Mouse (Mus musculus) spleen, embryonic (tissue): ENCODE measurements around the gene Gpr156.
"Not testable (repeated sequence)": the region's sequence is repeated elsewhere in the genome, so short reads cannot be mapped to it uniquely, and the experiment has no call there.

Source experiments
- CTCF ChIA-PET: fragments of 350-600 bp; sonication (Branson Sonifier 250); formaldehyde crosslinking; loops from one replicate; lab custom pipeline; 2022; lab: Charles Lee

Gpr156 gene

GRCm38 (mm10) chr16:37956076-37956676 is 39.9 kb downstream of the Gpr156 start:
- CTCF ChIA-PET: no interaction called here

GRCm38 (mm10) chr16:37956751-37957150 is 40.5 kb downstream of the Gpr156 start:
- CTCF ChIA-PET: no interaction called here

- CTCF ChIA-PET: not testable (repeated sequence)
Observed at GRCm38 (mm10) chr16:37962696-37963095, 46.4 kb downstream of the Gpr156 start.

GRCm38 (mm10) chr16:37963331-37964281 is 47.3 kb downstream of the Gpr156 start:
- CTCF ChIA-PET: no interaction called here

- CTCF ChIA-PET: no interaction called here
Observed at GRCm38 (mm10) chr16:37964380-37965070, 48.2 kb downstream of the Gpr156 start.

GRCm38 (mm10) chr16:37966871-37967270 is 50.6 kb downstream of the Gpr156 start:
- CTCF ChIA-PET: no interaction called here

GRCm38 (mm10) chr16:37967415-37967814 is 51.1 kb downstream of the Gpr156 start:
- CTCF ChIA-PET: no interaction called here

- CTCF ChIA-PET: no interaction called here
Observed at GRCm38 (mm10) chr16:37971522-37971921, 55.2 kb downstream of the Gpr156 start.

- CTCF ChIA-PET: no interaction called here
Observed at GRCm38 (mm10) chr16:37972357-37972756, 56.1 kb downstream of the Gpr156 start.

GRCm38 (mm10) chr16:37973239-37973638 is 56.9 kb downstream of the Gpr156 start:
- CTCF ChIA-PET: not testable (repeated sequence)

- CTCF ChIA-PET: no interaction called here
Observed at GRCm38 (mm10) chr16:37973855-37974519, 57.7 kb downstream of the Gpr156 start.

- CTCF ChIA-PET: no interaction called here
Observed at GRCm38 (mm10) chr16:37974520-37975340, 58.4 kb downstream of the Gpr156 start.

- CTCF ChIA-PET: no interaction called here
Observed at GRCm38 (mm10) chr16:37981907-37982306, 65.6 kb downstream of the Gpr156 start.

GRCm38 (mm10) chr16:37988211-37988865 is 72.0 kb downstream of the Gpr156 start:
- CTCF ChIA-PET: no interaction called here

- CTCF ChIA-PET: no interaction called here
Observed at GRCm38 (mm10) chr16:37989796-37990195, 73.5 kb downstream of the Gpr156 start.

GRCm38 (mm10) chr16:37990553-37991344 is 74.5 kb downstream of the Gpr156 start:
- CTCF ChIA-PET: no interaction called here

GRCm38 (mm10) chr16:37992806-37993205 is 76.5 kb downstream of the Gpr156 start:
- CTCF ChIA-PET: no interaction called here

GRCm38 (mm10) chr16:37994647-37995046 is 78.4 kb downstream of the Gpr156 start:
- CTCF ChIA-PET: interaction anchor here (0.6 to 0.7 kb wide), 2 partner anchors 80 to 141 kb away, joined by 9 to 12 read pairs; no protein-coding TSS in a partner anchor

GRCm38 (mm10) chr16:37997771-37998170 is 81.5 kb downstream of the Gpr156 start:
- CTCF ChIA-PET: no interaction called here
